Mouse (Mus musculus): ENCODE results near the gene Pnck.

Gene Pnck

GRCm38 (mm10) chrX:73659575-73660283 is at the start of gene Pnck:
Gene Pnck, minus strand, starts transcription at chrX:73660117.
- DNase-seq (ENCODE audit: low read depth, low spot score): no peak

- DNase-seq (ENCODE audit: low read depth, low spot score): no peak
These were observed 40.6 kb upstream of the Pnck start for GRCm38 (mm10) chrX:73700472-73700871.

GRCm38 (mm10) chrX:73690917-73691629 is 31.2 kb upstream of the Pnck start:
- no peak for DNase-seq (ENCODE audit: low read depth, low spot score)

GRCm38 (mm10) chrX:73685629-73686028 is 25.7 kb upstream of the Pnck start:
- DNase-seq (ENCODE audit: low read depth, low spot score): no peak

- DNase-seq (ENCODE audit: low read depth, low spot score): no peak
These were observed 25.1 kb upstream of the Pnck start for GRCm38 (mm10) chrX:73684978-73685377.

GRCm38 (mm10) chrX:73684156-73684555 is 24.2 kb upstream of the Pnck start:
- no peak for DNase-seq (ENCODE audit: low read depth, low spot score)

- no peak for DNase-seq (ENCODE audit: low read depth, low spot score)
These were observed 16.8 kb upstream of the Pnck start for GRCm38 (mm10) chrX:73676668-73677067.

GRCm38 (mm10) chrX:73675231-73675630 is 15.3 kb upstream of the Pnck start:
- DNase-seq (ENCODE audit: low read depth, low spot score): no peak

- no peak for DNase-seq (ENCODE audit: low read depth, low spot score)
These were observed 14.2 kb upstream of the Pnck start for GRCm38 (mm10) chrX:73673968-73674661.

GRCm38 (mm10) chrX:73673619-73673967 is 13.7 kb upstream of the Pnck start:
- DNase-seq (ENCODE audit: low read depth, low spot score): no peak

GRCm38 (mm10) chrX:73672879-73673618 is 13.1 kb upstream of the Pnck start, which contains the start of gene Slc6a8:
Gene Slc6a8, plus strand, starts transcription at chrX:73673150.
- peak; percentile 71 for DNase-seq (ENCODE audit: low read depth, low spot score)

GRCm38 (mm10) chrX:73672031-73672431 is 12.1 kb upstream of the Pnck start:
- DNase-seq (ENCODE audit: low read depth, low spot score): peak; percentile 59

- DNase-seq (ENCODE audit: low read depth, low spot score): no peak
These were observed 3.2 kb upstream of the Pnck start for GRCm38 (mm10) chrX:73663143-73663542.

- no peak for DNase-seq (ENCODE audit: low read depth, low spot score)
These were observed 358 bp upstream of the Pnck start for GRCm38 (mm10) chrX:73660284-73660665.

GRCm38 (mm10) chrX:73658936-73659574 is 862 bp downstream of the Pnck start:
- DNase-seq (ENCODE audit: low read depth, low spot score): no peak

GRCm38 (mm10) chrX:73658391-73658790 is 1.5 kb downstream of the Pnck start:
- DNase-seq (ENCODE audit: low read depth, low spot score): no peak

GRCm38 (mm10) chrX:73655529-73655928 is 4.4 kb downstream of the Pnck start:
- no peak for DNase-seq (ENCODE audit: low read depth, low spot score)

GRCm38 (mm10) chrX:73654177-73654576 is 5.7 kb downstream of the Pnck start:
- peak; percentile 69 for DNase-seq (ENCODE audit: low read depth, low spot score)

GRCm38 (mm10) chrX:73653392-73653791 is 6.5 kb downstream of the Pnck start:
- DNase-seq (ENCODE audit: low read depth, low spot score): no peak

GRCm38 (mm10) chrX:73650869-73651268 is 9.0 kb downstream of the Pnck start:
- DNase-seq (ENCODE audit: low read depth, low spot score): no peak

GRCm38 (mm10) chrX:73645121-73645520 is 14.8 kb downstream of the Pnck start:
- DNase-seq (ENCODE audit: low read depth, low spot score): no peak

All from mesoderm, embryonic 11.5 days (tissue).